In genomic region chr2:155387052-155387451, GRCm38 (mm10) we compare ENCODE assay signal across 15 mouse cellular contexts. TPM values are rescaled to one million over a fixed set of nuclear protein-coding genes. Genes with fewer than 3 reads are reported as not detected.
DNase-seq lines count a peak whose midpoint lies in the region; ATAC-seq and TF ChIP-seq lines count a peak whose summit lies in the region.
"Had no signal": no experiment of that assay in that cellular context is flagged by ENCODE, and none has a peak within 500 bp of the region (broad histone marks: within the 10 kb centered on the region; RNA-seq: fewer than 3 reads in every experiment).

No protein-coding gene starts in this region.

- peaks cover 48% of the 10 kb centered on the region for H3K36me3 ChIP-seq in forebrain, embryonic 12.5 days (replicated peaks)
- peaks cover 46% of the 10 kb centered on the region for H3K36me3 ChIP-seq in forebrain, embryonic 15.5 days
- peaks cover 57% of the 10 kb centered on the region for H3K36me3 ChIP-seq in hindbrain, embryonic 12.5 days
- peaks cover 65% of the 10 kb centered on the region for H3K36me3 ChIP-seq in hindbrain, embryonic 14.5 days (replicated peaks; ENCODE audit: control insufficient read depth, insufficient read depth)
- H3K36me3 ChIP-seq in E14TG2a.4 (ENCODE audit: insufficient read depth, low read length) (peaks cover 13% of the 10 kb centered on the region; the same call in 1 of the 2 replicates), ES-E14 (ENCODE audit: control insufficient read depth, insufficient read depth, low read length, poor library complexity, severe bottlenecking) (peaks cover 4% of the 10 kb centered on the region; the same call in 1 of the 2 replicates)

- no peak overlapping the region for H3K27ac ChIP-seq in forebrain, embryonic 12.5 days
- H3K27ac ChIP-seq in forebrain, embryonic 15.5 days (replicated peaks): no peak overlapping the region
- no peak overlapping the region for H3K27ac ChIP-seq in hindbrain, embryonic 12.5 days
- H3K27ac ChIP-seq in hindbrain, embryonic 14.5 days: no peak overlapping the region
- no peak overlapping the region for H3K27ac ChIP-seq in ES-E14 (ENCODE audit: insufficient read depth, low read depth, low read length, poor library complexity, severe bottlenecking)
- H3K27ac ChIP-seq: limb, embryonic 15.5 days; lung, embryonic 15.5 days had no signal

- H3K4me2 ChIP-seq in forebrain, embryonic 12.5 days: no peak overlapping the region
- H3K4me2 ChIP-seq in forebrain, embryonic 15.5 days (replicated peaks): no peak overlapping the region
- no peak overlapping the region for H3K4me2 ChIP-seq in hindbrain, embryonic 12.5 days (replicated peaks)
- H3K4me2 ChIP-seq in hindbrain, embryonic 14.5 days (replicated peaks): no peak overlapping the region
- H3K4me2 ChIP-seq: heart, embryonic 11.5 days; lung, embryonic 15.5 days had no signal

- H3K4me1 ChIP-seq in forebrain, embryonic 12.5 days: peaks cover 40% of the 10 kb centered on the region
- peaks cover 44% of the 10 kb centered on the region for H3K4me1 ChIP-seq in forebrain, embryonic 15.5 days
- peaks cover 32% of the 10 kb centered on the region for H3K4me1 ChIP-seq in hindbrain, embryonic 12.5 days
- H3K4me1 ChIP-seq in hindbrain, embryonic 14.5 days (replicated peaks; ENCODE audit: control insufficient read depth, insufficient read depth, low read length): peaks cover 44% of the 10 kb centered on the region
- H3K4me1 ChIP-seq in E14TG2a.4 (replicated peaks; ENCODE audit: low read depth, low read length) (peaks cover 39% of the 10 kb centered on the region), ES-E14 (ENCODE audit: control insufficient read depth in 2 of 2, insufficient read depth in 2 of 2, low read length in 2 of 2, poor library complexity in 1 of 2) (peaks cover 0 to 6% of the 10 kb centered on the region in 2 experiments; a peak in 2 of 4 replicates)

- no peaks in the 10 kb centered on the region for H3K27me3 ChIP-seq in forebrain, embryonic 12.5 days
- H3K27me3 ChIP-seq in forebrain, embryonic 15.5 days: no peaks in the 10 kb centered on the region
- no peaks in the 10 kb centered on the region; the same call in 1 of the 2 replicates for H3K27me3 ChIP-seq in hindbrain, embryonic 12.5 days
- H3K27me3 ChIP-seq in hindbrain, embryonic 14.5 days (ENCODE audit: control insufficient read depth, insufficient read depth, low read length): no peaks in the 10 kb centered on the region
- peaks cover 23% of the 10 kb centered on the region for H3K27me3 ChIP-seq in E14TG2a.4 (ENCODE audit: insufficient read depth, low read length)
- H3K27me3 ChIP-seq: limb, embryonic 15.5 days; lung, embryonic 15.5 days had no signal

- 53% methylated on average over 4 of the region's 4 CpGs for WGBS in forebrain, embryonic 12.5 days
- 61% methylated on average over 4 of the region's 4 CpGs for WGBS in forebrain, embryonic 15.5 days
- WGBS in hindbrain, embryonic 12.5 days: 61% methylated on average over 4 of the region's 4 CpGs
- 67% methylated on average over 4 of the region's 4 CpGs for WGBS in hindbrain, embryonic 14.5 days

- DNase-seq in hindbrain, embryonic 14.5 days (ENCODE audit: low spot score): no peak
- no peak for DNase-seq in ES-E14 (ENCODE audit: low read depth, low spot score)
- DNase-seq in gastrocnemius, postnatal 36 days: no peak
- DNase-seq: adrenal gland, adult 2 months; kidney, adult 8-10 months; thymus, adult 18-20 months had no signal

- no peak for ATAC-seq in forebrain, embryonic 12.5 days (ENCODE audit: low FRiP score)
- ATAC-seq in forebrain, embryonic 15.5 days (replicated peaks): no peak
- no peak for ATAC-seq in hindbrain, embryonic 12.5 days (ENCODE audit: low FRiP score)
- no peak for ATAC-seq in hindbrain, embryonic 14.5 days (ENCODE audit: low FRiP score)
- ATAC-seq: CD4-positive, CD25-positive, alpha-beta regulatory T cell, adult 4 months had no signal

- intact Hi-C loops in gastrocnemius, postnatal 36 days (cut with DNase I): loop anchor here (2.0 to 5.0 kb wide), 2 partner anchors 90 to 146 kb away; no protein-coding TSS in a partner anchor

- peak; percentile 31; the same call in 1 of the 2 replicates for TF ChIP-seq CTCF in E14TG2a.4 (conservative IDR thresholded peaks at IDR 0.05; ENCODE audit: low read length)

- H3K9me3 ChIP-seq in forebrain, embryonic 12.5 days: no peaks in the 10 kb centered on the region
- H3K9me3 ChIP-seq in forebrain, embryonic 15.5 days: no peaks in the 10 kb centered on the region
- H3K9me3 ChIP-seq in hindbrain, embryonic 12.5 days (replicated peaks): no peaks in the 10 kb centered on the region
- no peaks in the 10 kb centered on the region for H3K9me3 ChIP-seq in hindbrain, embryonic 14.5 days (ENCODE audit: control insufficient read depth, low read length)
- H3K9me3 ChIP-seq in E14TG2a.4 (ENCODE audit: low read length): no peaks in the 10 kb centered on the region
- H3K9me3 ChIP-seq in ES-E14 (ENCODE audit: control insufficient read depth, insufficient read depth, low read depth, low read length): no peaks in the 10 kb centered on the region
- H3K9me3 ChIP-seq: limb, embryonic 15.5 days; lung, embryonic 15.5 days had no signal

- in situ Hi-C loops in ES-E14 (cut with MboI; ENCODE audit: low sequenced_read_pairs in 2 of 2, unreplicated experiment in 2 of 2): no loop called here

- H3K4me3 ChIP-seq in forebrain, embryonic 12.5 days (replicated peaks): no peak overlapping the region
- no peak overlapping the region for H3K4me3 ChIP-seq in forebrain, embryonic 15.5 days
- H3K4me3 ChIP-seq in hindbrain, embryonic 12.5 days: no peak overlapping the region
- H3K4me3 ChIP-seq in hindbrain, embryonic 14.5 days (replicated peaks; ENCODE audit: low read length): no peak overlapping the region
- H3K4me3 ChIP-seq in E14TG2a.4 (replicated peaks; ENCODE audit: low read length) (peak overlapping the region; percentile 71), ES-E14 (ENCODE audit: insufficient read depth in 1 of 2, low read depth in 1 of 2, low read length in 2 of 2, poor library complexity in 1 of 2, severe bottlenecking in 1 of 2) (peak overlapping the region in 1 of 2 experiments; percentile 47; a peak in 1 of 4 replicates)
- H3K4me3 ChIP-seq: erythroblast, embryonic 14.5 days; lung, embryonic 15.5 days had no signal

- peak overlapping the region; percentile 45; the same call in 1 of the 2 replicates for H3K9ac ChIP-seq in forebrain, embryonic 12.5 days
- H3K9ac ChIP-seq in forebrain, embryonic 15.5 days (replicated peaks): no peak overlapping the region
- H3K9ac ChIP-seq in hindbrain, embryonic 12.5 days: peak overlapping the region; percentile 36; the same call in 1 of the 2 replicates
- H3K9ac ChIP-seq in hindbrain, embryonic 14.5 days: no peak overlapping the region
- H3K9ac ChIP-seq in ES-E14 (ENCODE audit: insufficient read depth, low read depth, low read length, poor library complexity, severe bottlenecking): peak overlapping the region; percentile 61; the same call in 1 of the 2 replicates
- H3K9ac ChIP-seq: limb, embryonic 15.5 days; lung, embryonic 15.5 days had no signal

TF ChIP-seq in ES-E14, 5 proteins besides CTCF, POLR2A, EP300 and RAD21:
- TF ChIP-seq ZC3H11A (IDR thresholded peaks at IDR 0.05; ENCODE audit: borderline replicate concordance, low read depth, low read length) (no peak), ZNF384 (IDR thresholded peaks at IDR 0.05; ENCODE audit: low read depth, low read length) (0 out of 2 replicates have a peak, but pooled peaks have one; percentile 18), CHD2 (IDR thresholded peaks at IDR 0.05; ENCODE audit: low read depth, low read length) (no peak), MAFK (IDR thresholded peaks at IDR 0.05; ENCODE audit: insufficient read depth, low read depth, low read length) (no peak), HCFC1 (IDR thresholded peaks at IDR 0.05; ENCODE audit: borderline replicate concordance, insufficient read depth, low read length) (no peak)

RNA-seq across cellular contexts. Expression of gene Trp53inp2, which starts 6.2 kb away (rescaled TPM):
- 79.5 and 95.0 TPM in 2 replicates for polyA plus RNA-seq in forebrain, embryonic 12.5 days (2016; fragmentation: Nextera tagmentation; extraction: Ambion mirVana)
- 73.2 and 87.6 TPM in 2 replicates for polyA plus RNA-seq in forebrain, embryonic 15.5 days (2015; fragmentation: Nextera tagmentation; extraction: Ambion mirVana)
- polyA plus RNA-seq in hindbrain, embryonic 12.5 days (2016; fragmentation: Nextera tagmentation; extraction: Ambion mirVana): 120 and 139 TPM in 2 replicates
- 91.6 and 94.6 TPM in 2 replicates for polyA plus RNA-seq in hindbrain, embryonic 14.5 days (2014; fragmentation: Nextera tagmentation; extraction: Ambion mirVana)
- total RNA-seq in ES-E14 (2012; rRNA removed): 5.2 and 8.7 TPM in 2 replicates
- total RNA-seq in gastrocnemius, postnatal 36 days (2021): 100 to 1,000 TPM; 355 to 400 TPM

RNA-seq across cellular contexts. Expression of gene Pigu, which starts 29.8 kb away (rescaled TPM):
- polyA plus RNA-seq in forebrain, embryonic 12.5 days (2016; fragmentation: Nextera tagmentation; extraction: Ambion mirVana): 46.9 and 47.6 TPM in 2 replicates
- polyA plus RNA-seq in forebrain, embryonic 15.5 days (2015; fragmentation: Nextera tagmentation; extraction: Ambion mirVana): 47.7 and 52.8 TPM in 2 replicates
- polyA plus RNA-seq in hindbrain, embryonic 12.5 days (2016; fragmentation: Nextera tagmentation; extraction: Ambion mirVana): 44.7 and 48.3 TPM in 2 replicates
- polyA plus RNA-seq in hindbrain, embryonic 14.5 days (2014; fragmentation: Nextera tagmentation; extraction: Ambion mirVana): 60.7 and 75.0 TPM in 2 replicates
- total RNA-seq in ES-E14 (2012; rRNA removed): 26.3 and 39.9 TPM in 2 replicates
- 10 to 100 TPM; 23.4 to 25.4 TPM for total RNA-seq in gastrocnemius, postnatal 36 days (2021)

Comparison
In these comparisons a context has a peak if more than half of its experiments do, and no peak if none do; other contexts are left out.
1. H3K9ac ChIP-seq: peak in forebrain, embryonic 12.5 days (single experiment), hindbrain, embryonic 12.5 days (single experiment) and ES-E14 (single experiment); none in forebrain, embryonic 15.5 days (single experiment) and hindbrain, embryonic 14.5 days (single experiment).